Mouse (Mus musculus) cortical plate, adult 2 months (tissue): ENCODE data around the gene Hs6st1.

Experiments
- CTCF ChIP-seq: fragments of 200-500 bp; IDR thresholded peaks from 2 replicates; pipeline ENCODE4 v1.5.1; 2011; ENCODE audit warnings: mild to moderate bottlenecking, control low read depth, low read length; ENCODE audit not compliant: insufficient read depth; ENCODE audit errors: extremely low read depth
- POLR2A ChIP-seq: fragments of 200-500 bp; IDR thresholded peaks from 2 replicates; pipeline ENCODE4 v1.6.1; 2011; ENCODE audit warnings: mild to moderate bottlenecking, low read length, control low read depth; ENCODE audit not compliant: insufficient read depth; ENCODE audit errors: extremely low read depth

DNA sequence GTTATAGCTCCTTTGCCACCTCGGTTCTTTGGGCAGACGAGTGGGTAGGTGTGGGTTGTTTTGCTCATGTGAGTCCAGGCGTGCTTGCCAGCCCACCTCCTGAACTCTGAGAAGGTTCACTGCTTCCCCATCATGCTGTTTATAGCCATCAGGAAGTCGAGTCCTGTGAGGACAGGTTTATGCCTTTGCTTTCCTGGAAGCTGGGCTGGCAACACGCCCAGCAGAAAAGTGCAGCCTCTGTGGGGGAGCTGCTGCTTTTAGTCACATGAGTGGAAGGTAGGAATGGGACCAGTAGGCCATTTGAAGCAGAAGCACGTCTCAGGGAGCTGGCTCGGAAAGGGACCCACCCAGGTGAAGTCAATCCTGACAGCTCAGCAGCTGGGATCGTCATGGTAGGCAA lies 11.5 kb downstream of the Hs6st1 start:
- TF ChIP-seq POLR2A (no peak), CTCF (no peak)
